Mouse (Mus musculus): Measurements from ENCODE around the gene Gria4. TPM values are rescaled to one million over a fixed set of nuclear protein-coding genes. Genes with fewer than 3 reads are reported as not detected.
"Not testable (repeated sequence)": the region's sequence is repeated elsewhere in the genome, so short reads cannot be mapped to it uniquely, and the experiment has no call there.

The Gria4 gene
- polyA plus RNA-seq, 1 experiment from 2014 or later: 10.8 TPM

GRCm38 (mm10) chr9:4536514-4537150 lies 259.4 kb downstream of the Gria4 start:
- Histone ChIP-seq H3K9ac (no peak overlapping the region), H3K4me2 (no peak overlapping the region), H3K27me3 (no peaks in the 10 kb centered on the region), H3K9me3 (no peaks in the 10 kb centered on the region), H3K4me1 (no peaks in the 10 kb centered on the region), H3K4me3 (replicated peaks) (no peak overlapping the region), H3K27ac (no peak overlapping the region), H3K36me3 (replicated peaks) (no peaks in the 10 kb centered on the region)
- WGBS: 92% methylated on average over 6 of the region's 6 CpGs
- ATAC-seq (ENCODE audit: low FRiP score): peak; percentile 63; the same call in 1 of the 2 replicates

- 86% methylated on average over 1 of the region's 1 CpGs for WGBS
- no peak overlapping the region for H3K9ac ChIP-seq
- peak; percentile 67 for ATAC-seq (ENCODE audit: low FRiP score)
Observed at GRCm38 (mm10) chr9:4514563-4514885, 281.5 kb downstream of the Gria4 start.

DNA sequence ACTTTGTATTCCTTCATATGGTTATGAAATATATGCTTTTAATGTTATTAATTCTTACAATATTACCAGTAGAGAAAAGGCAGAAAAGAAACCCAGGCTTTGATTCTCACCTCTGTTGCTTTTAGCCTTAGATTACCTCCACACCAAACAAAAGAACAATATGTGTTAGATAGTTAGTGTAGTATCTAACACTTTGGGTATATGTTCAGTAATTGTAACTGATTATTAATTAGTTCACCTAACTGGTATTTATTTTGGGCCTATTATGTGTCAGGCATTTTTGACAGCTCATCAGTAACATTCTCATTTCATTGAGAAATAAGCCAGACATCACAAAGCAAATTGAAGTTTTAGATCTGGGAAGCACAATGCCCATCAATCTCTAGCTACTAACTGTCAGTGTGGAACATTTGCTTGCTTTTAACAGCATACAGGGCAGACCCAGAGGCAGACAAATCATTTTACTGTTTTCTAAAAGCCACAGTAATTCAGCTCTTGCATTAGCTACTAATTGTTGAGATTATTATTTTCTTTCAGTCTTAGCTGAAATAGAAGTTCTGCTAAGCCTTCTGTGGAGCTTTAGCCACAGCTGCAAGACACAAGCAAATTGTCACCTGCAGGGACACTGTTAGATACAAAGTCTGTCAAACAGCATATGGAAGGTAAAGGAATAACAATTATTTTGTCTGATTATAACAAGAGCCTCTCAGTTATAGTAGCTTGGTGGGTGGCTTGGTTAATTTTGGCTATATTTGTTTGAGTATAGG lies 282.1 kb downstream of the Gria4 start:
- no peak overlapping the region for H3K9ac ChIP-seq
- H3K9me3 ChIP-seq: no peaks in the 10 kb centered on the region
- H3K4me3 ChIP-seq (replicated peaks): no peak overlapping the region
- H3K4me1 ChIP-seq: peaks cover 8% of the 10 kb centered on the region
- peak overlapping the region; percentile 36; the same call in 1 of the 2 replicates for H3K27ac ChIP-seq
- peak; percentile 75 for ATAC-seq (ENCODE audit: low FRiP score)
- H3K4me2 ChIP-seq: no peak overlapping the region
- no peaks in the 10 kb centered on the region for H3K36me3 ChIP-seq (replicated peaks)
- no peaks in the 10 kb centered on the region for H3K27me3 ChIP-seq

More at GRCm38 (mm10) chr9:4514563-4514885, 281.5 kb downstream of the Gria4 start:
- Histone ChIP-seq H3K27ac (no peak overlapping the region), H3K4me1 (peaks cover 8% of the 10 kb centered on the region), H3K4me3 (replicated peaks) (no peak overlapping the region), H3K9me3 (no peaks in the 10 kb centered on the region), H3K36me3 (replicated peaks) (no peaks in the 10 kb centered on the region), H3K4me2 (no peak overlapping the region), H3K27me3 (no peaks in the 10 kb centered on the region)

DNA sequence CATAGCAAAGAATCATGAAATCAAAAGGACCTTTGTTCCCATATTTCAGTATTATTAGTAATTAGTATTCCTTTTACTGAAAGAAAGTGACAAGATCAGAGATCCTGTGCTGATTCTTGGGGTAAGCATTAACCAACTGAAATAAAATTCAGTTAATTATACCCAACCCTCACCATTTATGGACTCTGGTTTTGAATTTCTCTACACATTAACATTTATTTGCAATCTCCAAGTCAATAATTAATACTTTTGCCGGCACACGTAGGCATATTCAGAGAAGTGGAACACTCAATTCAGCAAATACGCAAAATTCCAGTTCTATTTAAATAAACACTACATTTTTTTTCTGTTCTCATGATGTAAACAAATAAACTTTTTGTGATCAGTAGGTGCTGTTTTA lies 289.9 kb downstream of the Gria4 start:
- Histone ChIP-seq H3K4me1 (no peaks in the 10 kb centered on the region), H3K27ac (no peak overlapping the region), H3K4me2 (no peak overlapping the region), H3K36me3 (replicated peaks) (no peaks in the 10 kb centered on the region), H3K4me3 (replicated peaks) (no peak overlapping the region), H3K27me3 (no peaks in the 10 kb centered on the region), H3K9me3 (no peaks in the 10 kb centered on the region), H3K9ac (no peak overlapping the region)
- ATAC-seq (ENCODE audit: low FRiP score): no peak
- WGBS: 93% methylated on average over 3 of the region's 3 CpGs

GRCm38 (mm10) chr9:4505087-4505486 lies 290.9 kb downstream of the Gria4 start:
- H3K4me3 ChIP-seq (replicated peaks): no peak overlapping the region
- H3K36me3 ChIP-seq (replicated peaks): no peaks in the 10 kb centered on the region
- no peaks in the 10 kb centered on the region for H3K4me1 ChIP-seq
- no peaks in the 10 kb centered on the region for H3K27me3 ChIP-seq
- H3K9me3 ChIP-seq: no peaks in the 10 kb centered on the region
- WGBS: 5% methylated on average over 1 of the region's 1 CpGs
- no peak overlapping the region for H3K4me2 ChIP-seq
- no peak overlapping the region for H3K9ac ChIP-seq
- H3K27ac ChIP-seq: no peak overlapping the region
- no peak for ATAC-seq (ENCODE audit: low FRiP score)

DNA sequence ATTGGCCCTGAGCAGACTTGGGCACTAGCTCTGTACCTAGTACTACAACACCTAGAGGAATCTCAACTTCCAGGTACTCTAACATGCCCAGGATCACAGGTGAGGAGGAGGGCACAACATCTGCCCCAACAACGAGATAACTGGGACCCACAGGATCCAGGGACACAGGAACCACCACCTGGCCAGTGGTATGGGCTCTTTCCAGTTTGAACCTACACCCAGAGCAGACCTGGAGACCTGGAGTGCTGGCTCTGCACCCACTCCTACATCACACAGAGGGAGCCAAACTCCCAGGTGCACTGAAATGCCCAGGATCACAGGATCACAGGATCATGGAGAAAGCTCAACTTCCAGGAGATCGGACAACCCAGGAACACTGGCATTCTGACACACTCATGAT lies 309.6 kb downstream of the Gria4 start:
- ATAC-seq (ENCODE audit: low FRiP score): no peak
- Histone ChIP-seq H3K27me3 (no peaks in the 10 kb centered on the region), H3K27ac (no peak overlapping the region), H3K9ac (no peak overlapping the region), H3K4me1 (no peaks in the 10 kb centered on the region), H3K4me3 (replicated peaks) (no peak overlapping the region), H3K9me3 (no peaks in the 10 kb centered on the region), H3K4me2 (no peak overlapping the region), H3K36me3 (replicated peaks) (no peaks in the 10 kb centered on the region)
- 91% methylated on average over 2 of the region's 2 CpGs for WGBS

DNA sequence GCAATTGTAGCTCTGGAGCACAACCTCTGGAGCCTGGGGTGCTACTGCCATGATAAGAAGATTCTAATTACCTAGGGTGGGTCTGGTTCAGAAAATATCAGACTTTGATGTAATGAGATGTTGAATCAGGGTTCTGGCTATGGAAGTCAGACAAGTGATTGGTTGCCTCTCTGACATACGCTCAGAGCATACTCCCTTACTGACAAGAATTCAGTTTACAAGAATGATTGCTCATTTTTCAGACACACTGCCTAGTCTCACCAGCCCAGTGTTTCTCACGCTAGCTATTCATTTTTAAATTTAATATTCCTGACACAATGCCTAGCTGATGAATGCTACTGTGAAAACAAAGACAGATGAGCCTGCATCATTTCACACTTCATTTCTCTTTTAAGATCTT lies 311.5 kb downstream of the Gria4 start:
- Histone ChIP-seq H3K4me2 (no peak overlapping the region), H3K9ac (no peak overlapping the region), H3K4me1 (no peaks in the 10 kb centered on the region), H3K27ac (no peak overlapping the region), H3K9me3 (no peaks in the 10 kb centered on the region), H3K36me3 (replicated peaks) (no peaks in the 10 kb centered on the region), H3K27me3 (no peaks in the 10 kb centered on the region), H3K4me3 (replicated peaks) (no peak overlapping the region)
- no peak for ATAC-seq (ENCODE audit: low FRiP score)
- WGBS: 78% methylated on average over 2 of the region's 2 CpGs

GRCm38 (mm10) chr9:4470791-4471190 lies 325.2 kb downstream of the Gria4 start:
- Histone ChIP-seq H3K27me3 (no peaks in the 10 kb centered on the region), H3K4me1 (no peaks in the 10 kb centered on the region), H3K9me3 (no peaks in the 10 kb centered on the region), H3K27ac (no peak overlapping the region), H3K4me3 (replicated peaks) (no peak overlapping the region), H3K4me2 (no peak overlapping the region), H3K36me3 (replicated peaks) (no peaks in the 10 kb centered on the region), H3K9ac (no peak overlapping the region)
- ATAC-seq (ENCODE audit: low FRiP score): no peak
- WGBS: 64% methylated on average over 2 of the region's 2 CpGs

- Histone ChIP-seq H3K4me1 (no peaks in the 10 kb centered on the region), H3K4me2 (no peak overlapping the region), H3K27me3 (no peaks in the 10 kb centered on the region), H3K4me3 (replicated peaks) (no peak overlapping the region), H3K36me3 (replicated peaks) (no peaks in the 10 kb centered on the region), H3K9ac (no peak overlapping the region), H3K9me3 (no peaks in the 10 kb centered on the region), H3K27ac (no peak overlapping the region)
- WGBS: 61% methylated on average over 1 of the region's 1 CpGs
- ATAC-seq (ENCODE audit: low FRiP score): no peak
Observed at GRCm38 (mm10) chr9:4459456-4460070, 336.5 kb downstream of the Gria4 start.

- H3K4me2 ChIP-seq: no peak overlapping the region
- H3K4me1 ChIP-seq: no peaks in the 10 kb centered on the region
- no peak overlapping the region for H3K27ac ChIP-seq
- H3K36me3 ChIP-seq (replicated peaks): no peaks in the 10 kb centered on the region
- no peak overlapping the region for H3K9ac ChIP-seq
- H3K9me3 ChIP-seq: no peaks in the 10 kb centered on the region
- 92% methylated on average over 1 of the region's 1 CpGs for WGBS
- H3K4me3 ChIP-seq (replicated peaks): no peak overlapping the region
- no peak for ATAC-seq (ENCODE audit: low FRiP score)
- no peaks in the 10 kb centered on the region for H3K27me3 ChIP-seq
Observed at GRCm38 (mm10) chr9:4458193-4458592, 337.8 kb downstream of the Gria4 start.

DNA sequence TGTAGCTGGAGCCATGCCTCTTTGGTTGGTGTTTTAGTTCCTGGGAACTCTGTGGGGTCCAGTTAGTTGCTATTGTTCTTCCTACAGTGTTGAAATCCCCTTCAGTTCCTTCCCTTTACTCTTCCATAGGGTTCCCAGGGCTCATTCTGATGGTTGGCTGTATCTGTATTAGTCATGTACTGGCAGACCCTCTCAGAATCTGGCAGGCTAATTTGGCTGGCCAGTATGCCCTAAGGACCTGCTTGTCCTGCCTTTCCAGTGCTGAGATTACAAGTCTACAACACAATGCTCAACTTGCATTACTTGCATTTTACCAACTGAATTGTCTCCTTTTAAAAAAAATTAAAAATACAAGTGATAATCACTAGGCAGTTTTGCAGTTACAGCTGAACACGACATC lies 338.4 kb downstream of the Gria4 start:
- no peak for ATAC-seq (ENCODE audit: low FRiP score)
- Histone ChIP-seq H3K4me1 (no peaks in the 10 kb centered on the region), H3K27me3 (no peaks in the 10 kb centered on the region), H3K27ac (no peak overlapping the region), H3K9ac (no peak overlapping the region), H3K36me3 (replicated peaks) (no peaks in the 10 kb centered on the region), H3K9me3 (no peaks in the 10 kb centered on the region), H3K4me2 (no peak overlapping the region), H3K4me3 (replicated peaks) (no peak overlapping the region)
- 90% methylated on average over 1 of the region's 1 CpGs for WGBS

GRCm38 (mm10) chr9:4442908-4443307 lies 353.1 kb downstream of the Gria4 start:
- no peaks in the 10 kb centered on the region for H3K36me3 ChIP-seq (replicated peaks)
- WGBS: 28% methylated on average over 2 of the region's 2 CpGs
- H3K9me3 ChIP-seq: no peaks in the 10 kb centered on the region
- H3K4me1 ChIP-seq: no peaks in the 10 kb centered on the region
- peak; percentile 84; the same call in 1 of the 2 replicates for ATAC-seq (ENCODE audit: low FRiP score)
- no peak overlapping the region for H3K4me3 ChIP-seq (replicated peaks)
- no peaks in the 10 kb centered on the region for H3K27me3 ChIP-seq
- H3K9ac ChIP-seq: no peak overlapping the region
- no peak overlapping the region for H3K4me2 ChIP-seq
- no peak overlapping the region for H3K27ac ChIP-seq

DNA sequence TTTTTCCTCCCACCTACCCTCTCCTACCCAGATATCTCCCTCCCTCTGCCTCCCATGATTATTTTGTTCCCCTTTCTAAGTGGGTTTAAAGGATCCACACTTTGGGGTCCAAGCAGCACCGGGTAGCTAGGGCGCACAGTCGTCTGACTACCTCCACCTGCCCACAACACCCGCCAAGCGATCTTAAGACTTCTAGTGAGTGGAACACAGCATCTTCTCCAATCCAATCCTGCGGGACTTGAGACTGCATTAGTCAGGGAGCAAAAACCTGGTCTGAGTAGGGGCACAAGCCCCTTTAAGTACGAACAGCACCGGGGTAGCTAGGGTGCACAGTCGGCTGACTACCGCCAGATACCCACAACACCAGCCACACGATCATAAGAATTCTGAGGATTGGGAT lies 395.2 kb downstream of the Gria4 start:
- H3K27me3 ChIP-seq; H3K4me3 ChIP-seq (replicated peaks); H3K36me3 ChIP-seq (replicated peaks); H3K27ac ChIP-seq; H3K9me3 ChIP-seq; H3K9ac ChIP-seq; H3K4me2 ChIP-seq; H3K4me1 ChIP-seq; ATAC-seq (ENCODE audit: low FRiP score): not testable (repeated sequence)
- WGBS: 91% methylated on average over 11 of the region's 11 CpGs

All from forebrain, embryonic 12.5 days (tissue).